Mouse (Mus musculus) heart, embryonic 11.5 days (tissue): Measurements from ENCODE around the gene Rasa3. TPM values are rescaled to one million over a fixed set of nuclear protein-coding genes. Genes with fewer than 3 reads are reported as not detected.
A peak's percentile ranks its signal among the peaks of the same experiment; 100 is the strongest.

ENCODE experiments used
- ATAC-seq: fragments of 200-750 bp; cut with Nextera tagmentation; replicated peaks from 2 replicates; pipeline ENCODE4 v1.8.0; 2017; ENCODE audit warnings: moderate library complexity; ENCODE audit not compliant: insufficient number of reproducible peaks, low FRiP score, low TSS enrichment
- H3K27ac ChIP-seq: fragments of 300-500 bp; sonication (generic); 2 replicates; pipeline ENCODE4 v1.5.1; 2014; ENCODE audit warnings: mild to moderate bottlenecking, low read depth, low read length
- H3K27me3 ChIP-seq: fragments of 300-500 bp; sonication (generic); 2 replicates; pipeline ENCODE4 v1.6.1; 2014; ENCODE audit warnings: mild to moderate bottlenecking, low read length, mixed read lengths; ENCODE audit not compliant: control insufficient read depth, insufficient read depth
- H3K36me3 ChIP-seq: fragments of 300-500 bp; sonication (generic); 2 replicates; pipeline ENCODE4 v1.6.1; 2014; ENCODE audit warnings: mild to moderate bottlenecking, low read length, moderate library complexity, mixed read lengths; ENCODE audit not compliant: control insufficient read depth, insufficient read depth
- H3K4me1 ChIP-seq: fragments of 300-500 bp; sonication (generic); 2 replicates; pipeline ENCODE4 v1.6.1; 2014; ENCODE audit warnings: low read length; ENCODE audit not compliant: control insufficient read depth, insufficient read depth
- H3K4me2 ChIP-seq: fragments of 300-500 bp; sonication (generic); 2 replicates; pipeline ENCODE4 v1.6.1; 2014; ENCODE audit warnings: mild to moderate bottlenecking, moderate library complexity
- H3K4me3 ChIP-seq: fragments of 300-500 bp; sonication (generic); 2 replicates; pipeline ENCODE4 v1.5.1; 2014; ENCODE audit warnings: low read depth, low read length
- H3K9ac ChIP-seq: fragments of 300-500 bp; sonication (generic); 2 replicates; pipeline ENCODE4 v1.6.1; 2014; ENCODE audit warnings: mild to moderate bottlenecking, low read depth, low read length, moderate library complexity
- H3K9me3 ChIP-seq: fragments of 300-500 bp; sonication (generic); replicated peaks from 2 replicates; pipeline ENCODE4 v1.6.1; 2016; ENCODE audit warnings: low read length; ENCODE audit not compliant: control insufficient read depth
- WGBS: fragments of 180-500 bp; shearing (Covaris S2); extraction: QIAGEN DNeasy Blood & Tissue Kit; methylation state at CpG from one replicate; pipeline ENCODE4 v1.1.7; 2014; ENCODE audit not compliant: insufficient replicate concordance; 5-methylcytosine and 5-hydroxymethylcytosine counted together
- polyA plus RNA-seq: library from polyadenylated mRNA; unstranded; fragments of >200 nt; fragmentation: Nextera tagmentation; extraction: Ambion mirVana; gene quantifications from 2 replicates; pipeline ENCODE4 v1.2.1, GENCODE M21; 2014

Gene Rasa3
- polyA plus RNA-seq, 1 experiment from 2014 or later = 26.3 TPM

GRCm38 (mm10) chr8:13625281-13625970, 52.0 kb downstream of the Rasa3 start:
- Histone ChIP-seq H3K27ac (peak overlapping the region; percentile 77; the same call in 1 of the 2 replicates), H3K4me3 (no peak overlapping the region), H3K9me3 (no peaks in the 10 kb centered on the region), H3K4me1 (peaks cover 25% of the 10 kb centered on the region), H3K9ac (no peak overlapping the region), H3K4me2 (no peak overlapping the region), H3K27me3 (no peaks in the 10 kb centered on the region), H3K36me3 (peaks cover 7% of the 10 kb centered on the region)
- 61% methylated on average over 5 of the region's 5 CpGs for WGBS
- no peak for ATAC-seq

DNA sequence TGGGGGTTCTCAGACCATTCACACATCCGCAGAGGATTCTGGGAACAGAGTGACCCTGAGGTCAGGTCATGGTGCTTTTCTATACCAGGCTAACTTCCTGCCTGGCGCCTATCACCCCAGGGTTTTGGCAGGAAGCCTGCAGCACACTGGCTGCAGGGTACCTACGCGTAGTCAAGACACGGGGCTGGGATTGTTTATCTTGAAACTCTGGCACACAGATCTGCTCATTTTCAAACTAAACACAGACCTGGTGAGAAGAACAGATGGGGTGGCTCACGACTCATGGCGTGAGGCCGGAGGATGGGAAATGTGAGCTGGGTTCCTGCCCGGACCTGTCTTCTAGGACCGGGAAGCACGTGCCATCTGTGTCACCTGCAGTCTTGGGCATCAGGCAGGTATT, 52.5 kb downstream of the Rasa3 start:
- Histone ChIP-seq H3K4me2 (no peak overlapping the region), H3K4me1 (peaks cover 25% of the 10 kb centered on the region), H3K36me3 (peaks cover 7% of the 10 kb centered on the region), H3K4me3 (no peak overlapping the region), H3K9me3 (no peaks in the 10 kb centered on the region), H3K9ac (no peak overlapping the region), H3K27ac (peak overlapping the region; percentile 77), H3K27me3 (no peaks in the 10 kb centered on the region)
- peak; percentile 67 for ATAC-seq
- WGBS = 34% methylated on average over 11 of the region's 11 CpGs

DNA sequence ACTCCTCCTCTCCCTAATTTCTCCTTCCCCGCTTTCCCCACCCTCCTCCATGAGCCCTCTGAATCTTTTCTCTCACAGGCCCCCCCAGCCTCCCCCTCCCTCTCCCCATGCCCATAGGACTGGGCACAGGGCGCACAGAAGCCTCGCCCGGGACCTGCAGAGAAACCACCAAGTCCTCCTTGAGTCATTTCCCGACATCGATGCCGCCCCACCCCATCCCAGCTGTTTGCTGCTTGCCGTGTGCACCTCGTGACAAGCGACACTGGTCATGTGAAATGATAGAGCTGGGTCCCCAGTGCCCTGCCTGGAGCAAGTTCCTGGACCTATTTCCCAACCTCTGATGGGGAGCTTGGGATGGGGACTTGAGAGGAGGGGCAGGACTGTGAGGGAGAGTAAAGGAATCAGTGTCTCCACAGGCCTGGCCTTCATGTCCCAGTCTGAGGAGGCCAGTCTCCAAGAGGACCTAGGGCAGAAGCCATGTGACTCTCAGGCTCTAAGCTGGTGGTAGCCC, 53.4 kb downstream of the Rasa3 start:
- Histone ChIP-seq H3K27ac (peak overlapping the region; percentile 77), H3K9ac (no peak overlapping the region), H3K9me3 (no peaks in the 10 kb centered on the region), H3K4me2 (no peak overlapping the region), H3K4me3 (no peak overlapping the region), H3K36me3 (peaks cover 7% of the 10 kb centered on the region), H3K27me3 (no peaks in the 10 kb centered on the region), H3K4me1 (peaks cover 25% of the 10 kb centered on the region)
- 69% methylated on average over 10 of the region's 10 CpGs for WGBS
- ATAC-seq = no peak

- peak overlapping the region; percentile 25; the same call in 1 of the 2 replicates for H3K27ac ChIP-seq
- 53% methylated on average over 9 of the region's 9 CpGs for WGBS
- ATAC-seq = no peak
Measured at GRCm38 (mm10) chr8:13623038-13623750, 54.2 kb downstream of the Rasa3 start.

DNA sequence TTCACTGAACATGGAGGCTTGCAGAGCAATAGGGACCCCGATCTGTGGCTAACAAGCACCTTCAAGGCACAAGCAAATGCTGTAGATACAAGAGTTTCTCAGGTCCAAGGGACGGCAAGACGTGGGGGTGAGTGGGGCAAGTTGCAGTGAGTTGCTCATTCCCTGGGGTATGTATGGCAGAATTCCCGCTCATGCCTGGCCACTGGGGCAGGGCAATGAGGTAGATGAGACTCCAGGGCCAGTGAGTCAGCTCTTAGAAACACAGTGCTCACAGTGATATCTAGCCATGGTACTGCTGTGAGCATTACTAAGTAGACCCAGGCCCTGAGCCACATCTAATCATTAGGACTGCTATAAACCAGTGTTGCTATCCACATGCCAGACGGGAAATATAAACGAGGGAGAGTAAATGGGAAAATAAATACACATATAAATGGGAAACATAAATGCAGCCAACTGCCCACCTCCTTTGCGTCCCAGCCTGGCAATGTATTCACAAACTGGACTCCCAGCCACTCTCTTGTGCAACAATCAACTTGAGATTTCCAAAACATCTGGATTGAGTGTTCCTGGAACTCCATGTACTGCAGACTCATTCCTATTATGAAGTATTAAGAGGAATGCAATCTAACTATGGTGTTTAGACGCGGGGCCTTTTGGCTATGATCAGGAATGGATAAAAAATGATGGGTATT, 57.0 kb downstream of the Rasa3 start:
- Histone ChIP-seq H3K36me3 (no peaks in the 10 kb centered on the region), H3K9ac (no peak overlapping the region), H3K27me3 (no peaks in the 10 kb centered on the region), H3K4me3 (no peak overlapping the region), H3K4me1 (peaks cover 23% of the 10 kb centered on the region), H3K9me3 (no peaks in the 10 kb centered on the region), H3K27ac (no peak overlapping the region), H3K4me2 (no peak overlapping the region)
- ATAC-seq = no peak
- WGBS = 90% methylated on average over 9 of the region's 9 CpGs

More at GRCm38 (mm10) chr8:13623038-13623750, 54.2 kb downstream of the Rasa3 start:
- no peak overlapping the region for H3K4me3 ChIP-seq
- no peak overlapping the region for H3K4me2 ChIP-seq
- H3K36me3 ChIP-seq = peaks cover 6% of the 10 kb centered on the region
- H3K4me1 ChIP-seq = peaks cover 25% of the 10 kb centered on the region
- no peaks in the 10 kb centered on the region for H3K27me3 ChIP-seq
- no peaks in the 10 kb centered on the region for H3K9me3 ChIP-seq
- no peak overlapping the region for H3K9ac ChIP-seq

DNA sequence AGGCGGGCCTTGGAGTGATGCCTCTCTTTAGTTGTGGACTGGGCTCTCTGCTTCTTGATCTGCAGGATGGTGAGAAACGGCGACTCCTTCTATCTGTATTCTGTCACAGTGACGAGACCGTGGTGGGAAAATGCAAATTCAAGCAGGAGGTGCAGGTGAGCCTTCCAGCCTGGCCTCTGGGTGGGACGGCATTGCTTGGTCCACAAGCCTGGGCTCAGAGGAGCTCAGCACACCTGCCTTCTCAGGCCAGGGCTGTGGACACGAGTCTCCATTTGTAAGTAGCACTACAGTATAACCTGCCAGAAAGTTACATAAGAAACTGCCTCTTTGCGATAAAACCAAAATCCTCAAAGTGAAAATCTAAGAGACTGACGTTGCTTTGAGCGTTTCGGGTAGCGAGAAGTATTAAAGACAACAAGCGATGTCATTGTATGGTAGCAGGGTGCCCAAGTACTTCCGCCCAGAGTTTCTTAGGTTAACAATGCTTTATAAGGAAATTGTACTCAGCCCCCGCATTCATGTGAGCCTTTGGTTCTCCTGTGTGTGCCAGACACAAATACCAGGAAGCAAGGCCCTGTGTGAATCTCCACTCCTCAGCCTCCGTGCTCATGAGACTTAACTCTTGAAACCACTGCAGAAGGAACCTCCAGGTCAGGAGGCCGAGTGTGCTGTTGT, 60.4 kb downstream of the Rasa3 start:
- Histone ChIP-seq H3K4me1 (peaks cover 7% of the 10 kb centered on the region; the same call in 1 of the 2 replicates), H3K9ac (no peak overlapping the region), H3K36me3 (peaks cover 9% of the 10 kb centered on the region), H3K4me2 (no peak overlapping the region), H3K4me3 (no peak overlapping the region), H3K27ac (no peak overlapping the region), H3K9me3 (no peaks in the 10 kb centered on the region), H3K27me3 (no peaks in the 10 kb centered on the region)
- ATAC-seq = no peak
- WGBS = 79% methylated on average over 17 of the region's 17 CpGs

- H3K27me3 ChIP-seq = no peaks in the 10 kb centered on the region
- no peaks in the 10 kb centered on the region for H3K9me3 ChIP-seq
- WGBS = 57% methylated on average over 10 of the region's 10 CpGs
- H3K4me1 ChIP-seq = peaks cover 11% of the 10 kb centered on the region
- H3K4me3 ChIP-seq = no peak overlapping the region
- no peak for ATAC-seq
- no peak overlapping the region for H3K4me2 ChIP-seq
- H3K9ac ChIP-seq = no peak overlapping the region
- peaks cover 9% of the 10 kb centered on the region for H3K36me3 ChIP-seq
- H3K27ac ChIP-seq = no peak overlapping the region
Measured at GRCm38 (mm10) chr8:13614924-13615391, 62.4 kb downstream of the Rasa3 start.

DNA sequence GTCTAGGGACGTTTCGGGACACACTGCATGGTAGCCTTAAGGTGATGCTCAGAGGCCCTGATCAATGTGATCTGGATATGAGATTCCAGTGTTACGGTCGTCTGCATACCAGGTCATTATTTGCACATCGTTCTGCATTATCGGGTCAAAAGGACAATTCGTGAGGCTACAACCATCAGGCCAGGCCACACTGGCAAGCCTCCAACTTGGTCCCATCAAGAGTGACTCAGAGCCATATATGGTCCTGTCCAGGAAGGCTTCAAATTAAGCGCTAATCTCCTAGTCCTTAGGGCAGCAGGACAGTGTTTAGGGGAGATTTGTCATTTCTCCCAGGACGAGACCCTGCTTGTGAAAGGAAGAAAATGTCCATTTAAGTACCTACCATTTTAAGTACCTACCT, 63.3 kb downstream of the Rasa3 start:
- WGBS = 74% methylated on average over 9 of the region's 9 CpGs
- no peak for ATAC-seq

More for the DNA sequence above, 63.3 kb downstream of the Rasa3 start:
- H3K36me3 ChIP-seq = peaks cover 9% of the 10 kb centered on the region
- H3K9ac ChIP-seq = no peak overlapping the region
- H3K9me3 ChIP-seq = no peaks in the 10 kb centered on the region
- no peak overlapping the region for H3K4me3 ChIP-seq
- H3K4me1 ChIP-seq = peaks cover 14% of the 10 kb centered on the region
- H3K27me3 ChIP-seq = no peaks in the 10 kb centered on the region; the same call in 1 of the 2 replicates
- no peak overlapping the region for H3K4me2 ChIP-seq
- H3K27ac ChIP-seq = no peak overlapping the region
